Mouse (Mus musculus): Measurements from ENCODE around the gene Myh3.

- TF ChIP-seq CTCF (IDR thresholded peaks at IDR 0.05) = no peak
- TF ChIP-seq EP300 (IDR thresholded peaks at IDR 0.05) = no peak
Observed at GRCm38 (mm10) chr11:67148286-67149012, 70.3 kb downstream of the Myh3 start.
